Mouse (Mus musculus) liver, embryonic 18 days (tissue): ENCODE data around the gene Shb. TPM values are rescaled to one million over a fixed set of nuclear protein-coding genes. Genes with fewer than 3 reads are reported as not detected.

Source experiments
- polyA plus RNA-seq: library from polyadenylated mRNA; depleted of rRNA; stranded (reverse); fragments of >200 nt; gene quantifications from 2 replicates; pipeline ENCODE4 v1.2.3, GENCODE M21; 2012; rRNA removed

The Shb gene
- polyA plus RNA-seq, result 5.2 and 6.3 TPM in 2 replicates

DNA sequence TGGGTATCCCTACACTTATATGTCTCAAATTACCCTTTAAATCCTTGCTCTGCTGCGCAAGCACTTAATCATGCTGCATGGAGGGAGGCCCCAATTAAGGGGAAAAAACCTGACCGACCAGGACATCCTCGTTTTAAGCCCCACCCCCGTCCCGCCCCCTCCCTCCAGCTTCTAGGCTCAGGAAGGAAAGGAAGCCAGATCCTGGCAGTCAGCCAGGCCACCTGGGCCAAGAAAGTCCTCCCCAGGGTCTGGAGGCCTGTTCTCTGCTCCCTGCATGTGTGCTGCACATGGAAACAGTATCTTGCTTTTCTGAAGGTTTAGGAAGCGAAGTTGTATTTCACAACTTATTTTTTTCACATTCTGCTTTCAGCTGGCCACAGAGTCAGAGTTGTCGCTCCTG, at the start of gene Shb:
Gene Shb (minus strand): TSS at position 96 of the 400 bp plus-strand sequence.

DNA sequence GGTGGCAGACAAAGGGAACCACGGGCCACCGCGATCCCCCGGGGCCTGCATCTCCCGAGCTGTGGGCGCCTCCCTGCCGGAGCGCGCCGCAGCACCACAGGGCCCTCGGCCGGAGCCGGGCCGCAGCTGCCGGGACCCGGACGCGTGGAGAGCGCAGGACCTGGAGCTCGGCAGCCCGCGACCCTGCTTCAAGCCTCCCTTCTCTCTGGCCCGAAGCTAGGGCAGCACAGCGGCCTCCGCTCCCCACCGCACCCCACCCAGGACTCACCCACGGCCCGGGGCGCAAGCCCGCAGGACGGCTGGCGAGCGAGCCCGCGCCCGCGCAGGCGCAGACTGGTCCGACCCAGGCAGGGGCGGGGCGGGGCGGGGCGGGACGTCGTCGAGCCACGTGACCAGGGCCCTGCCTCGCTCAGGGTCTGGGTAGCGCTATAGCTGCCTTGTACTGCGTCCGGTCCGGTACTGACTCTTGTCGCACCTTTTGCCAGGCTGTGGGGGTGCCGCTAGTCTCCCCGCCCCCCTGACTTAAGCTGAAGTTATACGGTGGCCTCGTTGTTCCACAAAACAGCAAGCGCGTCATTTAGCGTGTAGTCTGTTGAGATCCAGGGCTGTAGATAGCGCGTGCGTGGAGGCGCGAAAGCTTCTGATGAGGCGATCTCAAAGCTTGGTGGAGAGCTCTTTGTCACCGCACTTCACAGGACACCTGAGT, 123.7 kb downstream of the Shb start, which contains the start of gene Slc25a51:
Gene Slc25a51 (minus strand): TSS at position 340 of the 706 bp plus-strand sequence.

Other genes with a start within 250 kb of the Shb start
- 2.5 and 2.8 TPM in 2 replicates for gene Trmt10b, start 235.3 kb downstream of the Shb start, polyA plus RNA-seq
- gene Dcaf10, start 190.4 kb downstream of the Shb start, polyA plus RNA-seq, result 4.0 and 4.4 TPM in 2 replicates
- 26.1 and 27.7 TPM in 2 replicates for gene Exosc3, start 189.7 kb downstream of the Shb start, polyA plus RNA-seq
- 53.0 and 53.1 TPM in 2 replicates for gene Slc25a51, start 123.7 kb downstream of the Shb start, polyA plus RNA-seq